Mouse (Mus musculus) thymus, postnatal 10 days (tissue): ENCODE measurements around the gene Ccdc9.

Experiments
- DNase-seq, 2 experiments: peaks; one replicate each; pipeline ENCODE4 v3.0.0; 2021; ENCODE audit warnings: low spot score in 2 of 2

The Ccdc9 gene

GRCm38 (mm10) chr7:16286026-16286961 is at the start of gene Ccdc9:
Gene Ccdc9, minus strand, starts transcription at chr7:16286795.
- peak; percentile 99 for DNase-seq

GRCm38 (mm10) chr7:16329146-16329545 is 42.6 kb upstream of the Ccdc9 start:
- no peak for DNase-seq

GRCm38 (mm10) chr7:16326607-16326971 is 40.0 kb upstream of the Ccdc9 start:
- no peak for DNase-seq

GRCm38 (mm10) chr7:16325920-16326606 is 39.5 kb upstream of the Ccdc9 start:
- peak; percentile 20 to 55 for DNase-seq

- DNase-seq = no peak
Measured at GRCm38 (mm10) chr7:16324661-16325060, 38.1 kb upstream of the Ccdc9 start.

GRCm38 (mm10) chr7:16320479-16320878 is 33.9 kb upstream of the Ccdc9 start:
- no peak for DNase-seq

- DNase-seq = no peak
Measured at GRCm38 (mm10) chr7:16319216-16319615, 32.6 kb upstream of the Ccdc9 start.

GRCm38 (mm10) chr7:16317094-16317493 is 30.5 kb upstream of the Ccdc9 start:
- DNase-seq = no peak

GRCm38 (mm10) chr7:16315222-16315759 is 28.7 kb upstream of the Ccdc9 start:
- DNase-seq = no peak

GRCm38 (mm10) chr7:16314221-16314775 is 27.7 kb upstream of the Ccdc9 start:
- DNase-seq = no peak

- peak; percentile 48 to 73 for DNase-seq
Measured at GRCm38 (mm10) chr7:16313481-16314220, 27.1 kb upstream of the Ccdc9 start.

- DNase-seq = peak; percentile 27 to 31
Measured at GRCm38 (mm10) chr7:16312672-16313311, 26.2 kb upstream of the Ccdc9 start.

- no peak for DNase-seq
Measured at GRCm38 (mm10) chr7:16312011-16312671, 25.5 kb upstream of the Ccdc9 start.

- DNase-seq = no peak
Measured at GRCm38 (mm10) chr7:16311453-16312004, 24.9 kb upstream of the Ccdc9 start.

GRCm38 (mm10) chr7:16310521-16311452 is 24.2 kb upstream of the Ccdc9 start:
- peak; percentile 40 to 43 for DNase-seq

- peak; percentile 91 to 96 for DNase-seq
Measured at GRCm38 (mm10) chr7:16310020-16310520, 23.5 kb upstream of the Ccdc9 start.

GRCm38 (mm10) chr7:16309318-16310019 is 22.9 kb upstream of the Ccdc9 start:
- peak; percentile 89 to 93 for DNase-seq
